Mouse (Mus musculus) CH12.LX (cell line): ENCODE data around the gene Kank1. TPM values are rescaled to one million over a fixed set of nuclear protein-coding genes. Genes with fewer than 3 reads are reported as not detected.

Source experiments
- DNase-seq: peaks from one replicate; pipeline ENCODE4 v3.0.0-alpha.2; 2013; ENCODE audit errors: extremely low read depth
- H3K27ac ChIP-seq: 2 replicates; pipeline ENCODE4 v1.5.1; 2012; ENCODE audit warnings: low read depth, mild to moderate bottlenecking, control low read depth, moderate library complexity; ENCODE audit not compliant: insufficient read depth
- H3K27me3 ChIP-seq: replicated peaks from 2 replicates; pipeline ENCODE3; 2012; ENCODE audit warnings: inconsistent platforms
- H3K36me3 ChIP-seq, 2 experiments: replicated peaks in 1 of 2; 2 replicates each; pipeline versions ENCODE3 to v1.6.1; 2012; ENCODE audit warnings: inconsistent platforms in 1 of 2, low read length in 1 of 2, mild to moderate bottlenecking in 1 of 2, mixed read lengths in 1 of 2, moderate library complexity in 1 of 2; ENCODE audit not compliant: control insufficient read depth in 1 of 2, insufficient read depth in 1 of 2
- H3K4me1 ChIP-seq, 2 experiments: 2 replicates each; pipeline ENCODE4 v1.6.1; 2012; ENCODE audit warnings: inconsistent platforms in 1 of 2, moderate library complexity in 1 of 2; ENCODE audit not compliant: insufficient read depth in 2 of 2, control insufficient read depth in 1 of 2
- H3K4me2 ChIP-seq: 2 replicates; pipeline ENCODE4 v1.6.1; 2012; ENCODE audit warnings: low read depth, mild to moderate bottlenecking, control low read depth; ENCODE audit not compliant: poor library complexity, insufficient read depth, severe bottlenecking
- H3K4me3 ChIP-seq, 3 experiments: fragments of 150-350 bp in 1 of 3; sonication (generic) in 1 of 3; replicated peaks in 1 of 3; 2 replicates each; pipeline versions ENCODE3 to v1.5.1; 2011 to 2012; ENCODE audit warnings: low read depth in 2 of 3, low read length in 2 of 3, mild to moderate bottlenecking in 2 of 3, moderate library complexity in 2 of 3, control low read depth in 1 of 3, improper control_type of control experiment in 1 of 3, inconsistent platforms in 1 of 3, mixed read lengths in 1 of 3; ENCODE audit not compliant: poor library complexity in 1 of 3
- H3K79me2 ChIP-seq: replicated peaks from 2 replicates; pipeline ENCODE4 v1.6.1; 2012; ENCODE audit warnings: mild to moderate bottlenecking, moderate library complexity; ENCODE audit not compliant: control insufficient read depth, poor library complexity, insufficient read depth, severe bottlenecking; ENCODE audit errors: extremely low read depth
- H3K9ac ChIP-seq: 2 replicates; pipeline ENCODE4 v1.6.1; 2012; ENCODE audit warnings: low read depth, mild to moderate bottlenecking, control low read depth, moderate library complexity; ENCODE audit not compliant: insufficient read depth
- H3K9me3 ChIP-seq: replicated peaks from 2 replicates; pipeline ENCODE3; 2012; ENCODE audit warnings: low read length, inconsistent platforms, mixed read lengths
- BHLHE40 ChIP-seq: IDR thresholded peaks from 2 replicates; pipeline ENCODE4 v1.6.1; 2011; ENCODE audit warnings: mild to moderate bottlenecking, low read depth, low read length, improper control_type of control experiment
- CHD2 ChIP-seq: IDR thresholded peaks from 2 replicates; pipeline ENCODE4 v1.6.1; 2011; ENCODE audit warnings: low read length, improper control_type of control experiment
- CTCF ChIP-seq, 2 experiments: IDR thresholded peaks in 1 of 2; conservative IDR thresholded peaks in 1 of 2; 2 replicates each; pipeline ENCODE4 v1.5.1; 2011 to 2012; ENCODE audit warnings: low read depth in 2 of 2, low read length in 2 of 2, improper control_type of control experiment in 1 of 2, inconsistent platforms in 1 of 2, mild to moderate bottlenecking in 1 of 2, moderate library complexity in 1 of 2
- E2F4 ChIP-seq: IDR thresholded peaks from 2 replicates; pipeline ENCODE4 v1.6.1; 2011; ENCODE audit warnings: low read depth, low read length, improper control_type of control experiment; ENCODE audit not compliant: insufficient replicate concordance
- EP300 ChIP-seq: IDR thresholded peaks from 2 replicates; pipeline ENCODE4 v1.6.1; 2011; ENCODE audit warnings: low read length, improper control_type of control experiment
- HCFC1 ChIP-seq: IDR thresholded peaks from 2 replicates; pipeline ENCODE4 v1.6.1; 2012; ENCODE audit warnings: low read depth, mild to moderate bottlenecking, inconsistent platforms, low read length, improper control_type of control experiment
- IRF4 ChIP-seq: IDR thresholded peaks from 2 replicates; pipeline ENCODE4 v1.6.1; 2014; ENCODE audit warnings: low read depth, mild to moderate bottlenecking, inconsistent platforms, low read length, improper control_type of control experiment
- MAZ ChIP-seq: IDR thresholded peaks from 2 replicates; pipeline ENCODE4 v1.6.1; 2012; ENCODE audit warnings: low read depth, mild to moderate bottlenecking, inconsistent platforms, low read length, improper control_type of control experiment, moderate library complexity
- MXI1 ChIP-seq: IDR thresholded peaks from 2 replicates; pipeline ENCODE4 v1.6.1; 2011; ENCODE audit warnings: mild to moderate bottlenecking, low read depth, low read length, improper control_type of control experiment
- NELFE ChIP-seq: IDR thresholded peaks from 2 replicates; pipeline ENCODE4 v1.6.1; 2011; ENCODE audit warnings: low read depth, low read length, improper control_type of control experiment
- NRF1 ChIP-seq: IDR thresholded peaks from 2 replicates; pipeline ENCODE4 v1.6.1; 2014; ENCODE audit warnings: low read depth, mild to moderate bottlenecking, inconsistent platforms, low read length, improper control_type of control experiment, moderate library complexity
- PAX5 ChIP-seq: IDR thresholded peaks from 2 replicates; pipeline ENCODE4 v1.6.1; 2012; ENCODE audit warnings: low read length, inconsistent platforms, mixed read lengths
- SMC3 ChIP-seq: IDR thresholded peaks from 2 replicates; pipeline ENCODE4 v1.6.1; 2011; ENCODE audit warnings: low read depth, low read length, improper control_type of control experiment
- TBP ChIP-seq: conservative IDR thresholded peaks from 2 replicates; pipeline ENCODE4 v1.6.1; 2011; ENCODE audit warnings: low read depth, low read length, improper control_type of control experiment
- TCF12 ChIP-seq: IDR thresholded peaks from 2 replicates; pipeline ENCODE4 v1.6.1; 2014; ENCODE audit warnings: low read depth, mild to moderate bottlenecking, inconsistent platforms, low read length, improper control_type of control experiment
- UBTF ChIP-seq: IDR thresholded peaks from 2 replicates; pipeline ENCODE4 v1.6.1; 2012; ENCODE audit warnings: low read depth, mild to moderate bottlenecking, inconsistent platforms, low read length, improper control_type of control experiment, moderate library complexity
- USF1 ChIP-seq: IDR thresholded peaks from 2 replicates; pipeline ENCODE4 v1.6.1; 2014; ENCODE audit warnings: low read depth, mild to moderate bottlenecking, inconsistent platforms, low read length, improper control_type of control experiment
- USF2 ChIP-seq: conservative IDR thresholded peaks from 2 replicates; pipeline ENCODE4 v1.6.1; 2011; ENCODE audit warnings: low read depth, low read length, improper control_type of control experiment
- ZKSCAN1 ChIP-seq: IDR thresholded peaks from 2 replicates; pipeline ENCODE4 v1.6.1; 2012; ENCODE audit warnings: low read depth, inconsistent platforms, low read length, improper control_type of control experiment, borderline replicate concordance
- ZMIZ1 ChIP-seq: IDR thresholded peaks from 2 replicates; pipeline ENCODE4 v1.6.1; 2012; ENCODE audit warnings: low read depth, mild to moderate bottlenecking, inconsistent platforms, low read length, improper control_type of control experiment
- ZNF384 ChIP-seq: IDR thresholded peaks from 2 replicates; pipeline ENCODE4 v1.6.1; 2012; ENCODE audit warnings: low read depth, low read length, improper control_type of control experiment, inconsistent platforms
- dilution Hi-C: fragments of 300-500 bp; cut with MboI; formaldehyde crosslinking; loops from 2 replicates; pipeline ENCODE4 v1.14.3; 2020; ENCODE audit warnings: low sequenced_read_pairs; ENCODE audit not compliant: extremely low pct_unique_long_range_greater_than_20kb, extremely low pct_ligation_motif_present
- in situ Hi-C: fragments of 300-500 bp; cut with MboI; formaldehyde crosslinking; loops from 3 replicates; pipeline ENCODE4 v1.14.3; 2019; ENCODE audit warnings: low sequenced_read_pairs, low pct_ligation_motif_present, low pct_unique_long_range_greater_than_20kb, mixed read lengths
- polyA plus RNA-seq: library from polyadenylated mRNA; unstranded; fragments of >175 nt; gene quantifications from 2 replicates; pipeline ENCODE4 v1.2.1, GENCODE M21; 2012; ENCODE audit warnings: low read depth; ENCODE audit not compliant: insufficient read length
- total RNA-seq, 2 experiments: library from RNA; depleted of rRNA; stranded (reverse); fragments of 300-350 nt in 1 of 2; fragments of >200 nt in 1 of 2; gene quantifications; 2 replicates each; pipeline ENCODE4 v1.2.3; 2012 to 2014

Gene Kank1
- total and polyA plus RNA-seq, 3 experiments = 0.10 to 0.13 (median 0.12) TPM

GRCm38 (mm10) chr19:25386679-25387470 lies 150.1 kb downstream of the Kank1 start:
- H3K27ac ChIP-seq = no peak overlapping the region
- dilution Hi-C loops (no loop called here), in situ Hi-C loops (no loop called here)
- H3K36me3 ChIP-seq = no peaks in the 10 kb centered on the region
- H3K4me3 ChIP-seq = no peak overlapping the region
- no peaks in the 10 kb centered on the region for H3K4me1 ChIP-seq
- no peaks in the 10 kb centered on the region for H3K79me2 ChIP-seq
- H3K9me3 ChIP-seq = no peaks in the 10 kb centered on the region
- DNase-seq = no peak
- no peaks in the 10 kb centered on the region for H3K27me3 ChIP-seq
- no peak overlapping the region for H3K9ac ChIP-seq
- TF ChIP-seq HCFC1 = no peak
- TF ChIP-seq ZMIZ1 = no peak
- no peak for TF ChIP-seq USF2
- TF ChIP-seq PAX5 = no peak
- TF ChIP-seq CHD2 = no peak
- no peak for TF ChIP-seq MAZ
- no peak for TF ChIP-seq MXI1
- TF ChIP-seq UBTF = no peak
- H3K4me2 ChIP-seq = no peak overlapping the region

GRCm38 (mm10) chr19:25387902-25388301 lies 151.1 kb downstream of the Kank1 start:
- TF ChIP-seq BHLHE40 (no peak), NELFE (no peak), ZKSCAN1 (no peak), TBP (no peak), E2F4 (no peak), CTCF (conservative IDR thresholded peaks at IDR 0.05 in 1 of 2, IDR thresholded peaks at IDR 0.05 in 1 of 2; ENCODE audit: low read depth in 2 of 2, low read length in 2 of 2) (no peak), NRF1 (no peak), IRF4 (no peak), TCF12 (no peak), USF1 (no peak), EP300 (no peak), SMC3 (no peak), USF2 (no peak), ZNF384 (no peak), MAZ (no peak)
- Histone ChIP-seq H3K27ac (no peak overlapping the region), H3K4me1 (peaks cover 0 to 5% of the 10 kb centered on the region in 2 experiments; a peak in 1 of 4 replicates), H3K4me3 (no peak overlapping the region), H3K9ac (no peak overlapping the region), H3K27me3 (no peaks in the 10 kb centered on the region), H3K4me2 (no peak overlapping the region), H3K36me3 (no peaks in the 10 kb centered on the region), H3K9me3 (no peaks in the 10 kb centered on the region), H3K79me2 (no peaks in the 10 kb centered on the region)
- no peak for DNase-seq
- dilution Hi-C loops (no loop called here), in situ Hi-C loops (no loop called here)
